In genomic region chr3:108858231-108858770, GRCm38 (mm10) we compare ENCODE assay signal across 9 mouse cellular contexts. TPM values are rescaled to one million over a fixed set of nuclear protein-coding genes. Genes with fewer than 3 reads are reported as not detected.
DNase-seq lines count a peak whose midpoint lies in the region; ATAC-seq lines count a peak whose summit lies in the region.
"Had no signal": no experiment of that assay in that cellular context is flagged by ENCODE, and none has a peak within 500 bp of the region (broad histone marks: within the 10 kb centered on the region; RNA-seq: fewer than 3 reads in every experiment).

No protein-coding gene starts in this region.

- DNase-seq in liver: peak; percentile 24
- DNase-seq in embryonic facial prominence, embryonic 11.5 days (ENCODE audit: low spot score): peak; percentile 64
- DNase-seq in B cell, adult 2 months: no peak
- DNase-seq in natural killer cell, adult 2 months (ENCODE audit: low spot score in 2 of 2): no peak

- no peak for ATAC-seq in liver, embryonic 12.5 days
- ATAC-seq in embryonic facial prominence, embryonic 11.5 days (replicated peaks; ENCODE audit: insufficient number of reproducible peaks, low FRiP score, low TSS enrichment, low read depth): peak; percentile 72; the same call in 1 of the 2 replicates
- ATAC-seq in heart, embryonic 11.5 days (replicated peaks; ENCODE audit: insufficient number of reproducible peaks, low FRiP score, low TSS enrichment): 0 out of 2 replicates have a peak, but pooled peaks have one; percentile 60
- peak; percentile 36; the same call in 1 of the 2 replicates for ATAC-seq in kidney, embryonic 14.5 days (ENCODE audit: low FRiP score, low TSS enrichment)

- no peaks in the 10 kb centered on the region for H3K9me3 ChIP-seq in liver, embryonic 12.5 days (replicated peaks)
- no peaks in the 10 kb centered on the region for H3K9me3 ChIP-seq in embryonic facial prominence, embryonic 11.5 days (replicated peaks; ENCODE audit: control insufficient read depth, low read length)
- H3K9me3 ChIP-seq in heart, embryonic 11.5 days (replicated peaks; ENCODE audit: control insufficient read depth, low read length): no peaks in the 10 kb centered on the region
- no peaks in the 10 kb centered on the region for H3K9me3 ChIP-seq in kidney, embryonic 14.5 days (ENCODE audit: control insufficient read depth, low read length)

- no peaks in the 10 kb centered on the region for H3K79me2 ChIP-seq in macrophage (ENCODE audit: inconsistent target)

- H3K4me2 ChIP-seq in liver, embryonic 12.5 days: no peak overlapping the region
- no peak overlapping the region for H3K4me2 ChIP-seq in embryonic facial prominence, embryonic 11.5 days (ENCODE audit: low read depth, low read length)
- peak overlapping the region; percentile 32; the same call in 1 of the 2 replicates for H3K4me2 ChIP-seq in heart, embryonic 11.5 days
- no peak overlapping the region for H3K4me2 ChIP-seq in kidney, embryonic 14.5 days (replicated peaks; ENCODE audit: low read depth, low read length)

- 57% methylated on average over 7 of the region's 7 CpGs for whole genome bisulfite sequencing in liver, embryonic 12.5 days (ENCODE audit: insufficient replicate concordance)
- 41% methylated on average over 7 of the region's 7 CpGs for WGBS in embryonic facial prominence, embryonic 11.5 days
- WGBS in heart, embryonic 11.5 days (ENCODE audit: insufficient replicate concordance): 41% methylated on average over 7 of the region's 7 CpGs
- 38% methylated on average over 7 of the region's 7 CpGs for WGBS in kidney, embryonic 14.5 days
- 64% methylated on average over 7 of the region's 7 CpGs for WGBS in macrophage (ENCODE audit: missing documents)

- no peaks in the 10 kb centered on the region for H3K4me1 ChIP-seq in liver, embryonic 12.5 days
- H3K4me1 ChIP-seq in embryonic facial prominence, embryonic 11.5 days (ENCODE audit: control insufficient read depth, insufficient read depth, low read length): peaks cover 3% of the 10 kb centered on the region; the same call in 1 of the 2 replicates
- peaks cover 20% of the 10 kb centered on the region for H3K4me1 ChIP-seq in heart, embryonic 11.5 days (ENCODE audit: control insufficient read depth, insufficient read depth, low read length)
- H3K4me1 ChIP-seq in kidney, embryonic 14.5 days (ENCODE audit: control insufficient read depth, insufficient read depth, low read length): 0 out of 2 replicates have a peak, but pooled peaks cover 8% of the 10 kb centered on the region

- H3K27me3 ChIP-seq in liver, embryonic 12.5 days (replicated peaks): no peaks in the 10 kb centered on the region
- no peaks in the 10 kb centered on the region for H3K27me3 ChIP-seq in embryonic facial prominence, embryonic 11.5 days (ENCODE audit: control insufficient read depth, insufficient read depth, low read length)
- no peaks in the 10 kb centered on the region for H3K27me3 ChIP-seq in heart, embryonic 11.5 days (ENCODE audit: control insufficient read depth, insufficient read depth, low read length)
- H3K27me3 ChIP-seq in kidney, embryonic 14.5 days (ENCODE audit: control insufficient read depth, insufficient read depth, low read length): no peaks in the 10 kb centered on the region

- no peak overlapping the region for H3K9ac ChIP-seq in liver, embryonic 12.5 days
- no peak overlapping the region for H3K9ac ChIP-seq in embryonic facial prominence, embryonic 11.5 days (replicated peaks; ENCODE audit: low read length)
- H3K9ac ChIP-seq in heart, embryonic 11.5 days (ENCODE audit: low read depth, low read length): no peak overlapping the region
- H3K9ac ChIP-seq in kidney, embryonic 14.5 days (ENCODE audit: low read depth, low read length): no peak overlapping the region
- H3K9ac ChIP-seq: liver, embryonic 14.5 days had no signal

- no peak overlapping the region for H3K4me3 ChIP-seq in liver, embryonic 12.5 days
- H3K4me3 ChIP-seq in embryonic facial prominence, embryonic 11.5 days (ENCODE audit: low read depth, low read length): no peak overlapping the region
- H3K4me3 ChIP-seq in heart, embryonic 11.5 days (ENCODE audit: low read depth, low read length): no peak overlapping the region
- H3K4me3 ChIP-seq in kidney, embryonic 14.5 days (ENCODE audit: low read length): no peak overlapping the region
- H3K4me3 ChIP-seq in macrophage (ENCODE audit: inconsistent target): no peak overlapping the region

- no peak overlapping the region for H3K27ac ChIP-seq in liver, embryonic 12.5 days
- peak overlapping the region; percentile 53 for H3K27ac ChIP-seq in embryonic facial prominence, embryonic 11.5 days (replicated peaks; ENCODE audit: low read depth, low read length)
- no peak overlapping the region for H3K27ac ChIP-seq in heart, embryonic 11.5 days (ENCODE audit: low read depth, low read length)
- 0 out of 2 replicates have a peak overlapping the region, but pooled peaks have one; percentile 17 for H3K27ac ChIP-seq in kidney, embryonic 14.5 days (ENCODE audit: low read depth, low read length)
- H3K27ac ChIP-seq in macrophage: peak overlapping the region; percentile 15; the same call in 1 of the 2 replicates
- H3K27ac ChIP-seq: liver, embryonic 14.5 days had no signal

- no peaks in the 10 kb centered on the region for H3K36me3 ChIP-seq in liver, embryonic 12.5 days
- H3K36me3 ChIP-seq in embryonic facial prominence, embryonic 11.5 days (replicated peaks; ENCODE audit: control insufficient read depth, insufficient read depth, low read depth, low read length): no peaks in the 10 kb centered on the region
- H3K36me3 ChIP-seq in heart, embryonic 11.5 days (ENCODE audit: control insufficient read depth, insufficient read depth, low read length): no peaks in the 10 kb centered on the region
- no peaks in the 10 kb centered on the region for H3K36me3 ChIP-seq in kidney, embryonic 14.5 days (ENCODE audit: control insufficient read depth, insufficient read depth, low read length)
- no peaks in the 10 kb centered on the region for H3K36me3 ChIP-seq in macrophage (ENCODE audit: inconsistent target)

RNA-seq across cellular contexts. Expression of gene Stxbp3, which starts 18.0 kb away (rescaled TPM):
- 21.1 and 24.3 TPM in 2 replicates for polyA plus RNA-seq in liver, embryonic 12.5 days (2016; fragmentation: Nextera tagmentation; extraction: Ambion mirVana)
- 28.2 and 29.2 TPM in 2 replicates for polyA plus RNA-seq in embryonic facial prominence, embryonic 11.5 days (2014; fragmentation: Nextera tagmentation; extraction: Ambion mirVana)
- polyA plus RNA-seq in heart, embryonic 11.5 days (2014; fragmentation: Nextera tagmentation; extraction: Ambion mirVana): 27.8 and 29.2 TPM in 2 replicates
- 27.5 and 32.1 TPM in 2 replicates for polyA plus RNA-seq in kidney, embryonic 14.5 days (2014; fragmentation: Nextera tagmentation; extraction: Ambion mirVana)
- 100 to 1,000 TPM; 128 to 662 (median 397) TPM for total RNA-seq in macrophage (2018; cell fraction: chromatin; rRNA removed)
- total RNA-seq in macrophage (2018; cell fraction: cytosol; rRNA removed): 100 to 1,000 TPM in 11 of 26 experiments, 10 to 100 TPM in 15; 44.8 to 155 (median 71.2) TPM
- total RNA-seq in macrophage (2018; cell fraction: nucleus; rRNA removed): 100 to 1,000 TPM in 22 of 26 experiments, 10 to 100 TPM in 4; 86.0 to 401 (median 201) TPM
- 35.4 to 73.9 TPM (median 66.9 TPM) in 3 replicates for polyA plus RNA-seq in macrophage (2018)

RNA-seq across cellular contexts. Expression of gene Fndc7, which starts 31.5 kb away (rescaled TPM):
- polyA plus RNA-seq in liver, embryonic 12.5 days (2016; fragmentation: Nextera tagmentation; extraction: Ambion mirVana): 0.07 and 0.10 TPM in 2 replicates
- not detected in 2 replicates for polyA plus RNA-seq in embryonic facial prominence, embryonic 11.5 days (2014; fragmentation: Nextera tagmentation; extraction: Ambion mirVana)
- polyA plus RNA-seq in heart, embryonic 11.5 days (2014; fragmentation: Nextera tagmentation; extraction: Ambion mirVana): not detected in 2 replicates
- polyA plus RNA-seq in kidney, embryonic 14.5 days (2014; fragmentation: Nextera tagmentation; extraction: Ambion mirVana): not detected in 2 replicates
- total RNA-seq in macrophage (2018; cell fraction: chromatin; rRNA removed): 1 to 10 TPM in 15 of 26 experiments, under 1 TPM in 9, not detected in 2; 0.54 to 4.7 (median 1.2) TPM
- 1 to 10 TPM in 1 of 26 experiments, under 1 TPM in 25; 0.13 to 1.2 (median 0.46) TPM for total RNA-seq in macrophage (2018; cell fraction: cytosol; rRNA removed)
- total RNA-seq in macrophage (2018; cell fraction: nucleus; rRNA removed): 10 to 100 TPM in 1 of 26 experiments, 1 to 10 TPM in 20, under 1 TPM in 4, not detected in 1; 0.25 to 10.9 (median 2.4) TPM
- 0.12 to 0.16 TPM (median 0.13 TPM) in 3 replicates for polyA plus RNA-seq in macrophage (2018)
- polyA plus RNA-seq: liver, embryonic 14.5 days had no signal

RNA-seq across cellular contexts. Expression of gene Prpf38b, which starts 53.2 kb away (rescaled TPM):
- polyA plus RNA-seq in liver, embryonic 12.5 days (2016; fragmentation: Nextera tagmentation; extraction: Ambion mirVana): 58.1 and 59.1 TPM in 2 replicates
- polyA plus RNA-seq in embryonic facial prominence, embryonic 11.5 days (2014; fragmentation: Nextera tagmentation; extraction: Ambion mirVana): 69.1 and 71.3 TPM in 2 replicates
- polyA plus RNA-seq in heart, embryonic 11.5 days (2014; fragmentation: Nextera tagmentation; extraction: Ambion mirVana): 53.8 and 56.4 TPM in 2 replicates
- polyA plus RNA-seq in kidney, embryonic 14.5 days (2014; fragmentation: Nextera tagmentation; extraction: Ambion mirVana): 58.3 and 73.7 TPM in 2 replicates
- 100 to 1,000 TPM; 289 to 988 (median 649) TPM for total RNA-seq in macrophage (2018; cell fraction: chromatin; rRNA removed)
- 10 to 100 TPM; 30.2 to 95.1 (median 47.8) TPM for total RNA-seq in macrophage (2018; cell fraction: cytosol; rRNA removed)
- total RNA-seq in macrophage (2018; cell fraction: nucleus; rRNA removed): 100 to 1,000 TPM; 218 to 605 (median 372) TPM
- polyA plus RNA-seq in macrophage (2018): 42.7 to 154 TPM (median 82.2 TPM) in 3 replicates

Comparison
In these comparisons a context has a peak if more than half of its experiments do, and no peak if none do; other contexts are left out.
1. DNase-seq: peak in liver (single experiment) and embryonic facial prominence, embryonic 11.5 days (single experiment); none in B cell, adult 2 months (0 of 2) and natural killer cell, adult 2 months (0 of 2).
2. H3K27ac ChIP-seq: peak in embryonic facial prominence, embryonic 11.5 days (single experiment), kidney, embryonic 14.5 days (single experiment) and macrophage (single experiment); none in liver, embryonic 12.5 days (single experiment) and heart, embryonic 11.5 days (single experiment).